In the genomic region with DNA sequence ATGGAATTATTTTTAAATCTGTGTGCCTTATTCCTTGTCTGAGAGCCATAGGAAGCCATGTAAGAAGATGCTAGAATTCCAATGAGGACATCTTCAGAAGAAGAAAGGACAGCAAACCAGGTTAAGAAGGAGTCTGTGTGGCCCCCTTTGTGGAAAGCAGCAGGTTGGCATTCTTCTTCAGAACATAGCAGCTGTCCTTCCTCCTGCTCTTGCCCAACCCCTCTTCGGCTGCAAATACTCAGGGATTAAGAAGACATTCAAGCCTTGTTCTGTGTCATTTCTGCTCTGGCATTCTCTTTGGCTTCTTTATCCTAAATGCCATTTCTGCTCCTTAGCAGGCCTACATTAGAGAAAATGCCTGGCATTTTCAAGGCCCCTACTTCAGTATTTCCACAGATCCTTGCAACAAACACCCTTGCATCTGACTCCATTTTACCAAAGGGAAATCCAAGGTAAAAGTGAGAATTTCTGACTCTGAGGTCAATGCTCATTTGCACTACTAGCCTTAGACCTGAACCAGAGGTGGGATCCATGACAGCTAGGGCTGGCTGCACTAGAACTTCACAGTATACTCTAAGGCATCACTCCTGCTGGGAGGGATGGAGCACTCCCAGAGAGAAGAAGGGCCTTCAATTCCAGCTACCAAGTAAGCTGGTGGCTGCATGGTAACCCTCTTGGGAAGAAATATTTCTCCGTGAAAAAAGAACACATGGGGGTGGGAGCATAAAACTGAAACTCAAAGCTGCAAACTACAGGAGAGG, we compare ENCODE assay signal across 8 mouse cellular contexts. TPM values are rescaled to one million over a fixed set of nuclear protein-coding genes. Genes with fewer than 3 reads are reported as not detected.
DNase-seq lines count a peak whose midpoint lies in the region; ATAC-seq and TF ChIP-seq lines count a peak whose summit lies in the region.
"Had no signal": no experiment of that assay in that cellular context is flagged by ENCODE, and none has a peak within 500 bp of the region (broad histone marks: within the 10 kb centered on the region; RNA-seq: fewer than 3 reads in every experiment).

No protein-coding gene starts in this region.

- 11% methylated on average over 2 of the region's 2 CpGs for WGBS in forebrain, embryonic 12.5 days
- 28% methylated on average over 2 of the region's 2 CpGs for WGBS in hindbrain, embryonic 16.5 days
- whole genome bisulfite sequencing in olfactory bulb, adult 2 months = 42% methylated on average over 2 of the region's 2 CpGs

- TF ChIP-seq POLR2A in olfactory bulb, adult 2 months (IDR thresholded peaks at IDR 0.05; ENCODE audit: insufficient read depth, low read depth, low read length) = no peak

- peak overlapping the region; percentile 21; the same call in 1 of the 2 replicates for H3K4me2 ChIP-seq in forebrain, embryonic 12.5 days
- no peak overlapping the region; the same call in 1 of the 2 replicates for H3K4me2 ChIP-seq in hindbrain, embryonic 16.5 days (ENCODE audit: low read length)

- no peaks in the 10 kb centered on the region for H3K36me3 ChIP-seq in forebrain, embryonic 12.5 days (replicated peaks)
- no peaks in the 10 kb centered on the region for H3K36me3 ChIP-seq in hindbrain, embryonic 16.5 days (ENCODE audit: control insufficient read depth, insufficient read depth, low read length)

- DNase-seq in layer of hippocampus, adult 2 months (ENCODE audit: low spot score in 2 of 2) = no peak
- DNase-seq in layer of hippocampus, postnatal 10 days (ENCODE audit: low spot score in 2 of 2) = no peak
- DNase-seq in ovary, postnatal 10 days (ENCODE audit: low spot score) = no peak
- no peak for DNase-seq in cerebellum, adult 18-20 months

- H3K4me1 ChIP-seq in forebrain, embryonic 12.5 days = peaks cover 67% of the 10 kb centered on the region
- H3K4me1 ChIP-seq in hindbrain, embryonic 16.5 days (ENCODE audit: control insufficient read depth, insufficient read depth, low read depth, low read length) = peaks cover 19% of the 10 kb centered on the region
- H3K4me1 ChIP-seq in olfactory bulb, adult 2 months (ENCODE audit: control insufficient read depth, insufficient read depth, low read length) = peaks cover 14% of the 10 kb centered on the region

- no peaks in the 10 kb centered on the region for H3K27me3 ChIP-seq in forebrain, embryonic 12.5 days
- no peaks in the 10 kb centered on the region for H3K27me3 ChIP-seq in hindbrain, embryonic 16.5 days (replicated peaks; ENCODE audit: control insufficient read depth, insufficient read depth, low read length)
- H3K27me3 ChIP-seq: Patski had no signal

- TF ChIP-seq CTCF in layer of hippocampus, adult 2 months (conservative IDR thresholded peaks at IDR 0.05) = no peak
- TF ChIP-seq CTCF in olfactory bulb, adult 2 months (IDR thresholded peaks at IDR 0.05; ENCODE audit: insufficient read depth, low read depth, low read length) = no peak

- no peak overlapping the region for H3K4me3 ChIP-seq in layer of hippocampus, adult 2 months
- H3K4me3 ChIP-seq in forebrain, embryonic 12.5 days (replicated peaks) = no peak overlapping the region
- H3K4me3 ChIP-seq in hindbrain, embryonic 16.5 days (ENCODE audit: low read length) = no peak overlapping the region
- H3K4me3 ChIP-seq in olfactory bulb, adult 2 months (ENCODE audit: insufficient read depth, low read depth, low read length) = no peak overlapping the region

- H3K9ac ChIP-seq in forebrain, embryonic 12.5 days = no peak overlapping the region
- no peak overlapping the region for H3K9ac ChIP-seq in hindbrain, embryonic 16.5 days (ENCODE audit: low read depth, low read length)

- H3K9me3 ChIP-seq in forebrain, embryonic 12.5 days = no peaks in the 10 kb centered on the region
- H3K9me3 ChIP-seq in hindbrain, embryonic 16.5 days (ENCODE audit: control insufficient read depth, low read length) = no peaks in the 10 kb centered on the region

- ATAC-seq in forebrain, embryonic 12.5 days (ENCODE audit: low FRiP score) = no peak
- no peak; the same call in 1 of the 2 replicates for ATAC-seq in hindbrain, embryonic 16.5 days
- ATAC-seq: Patski had no signal

- peak overlapping the region; percentile 79 for H3K27ac ChIP-seq in layer of hippocampus, adult 2 months
- H3K27ac ChIP-seq in forebrain, embryonic 12.5 days = peak overlapping the region; percentile 61; the same call in 1 of the 2 replicates
- peak overlapping the region; percentile 2; the same call in 1 of the 2 replicates for H3K27ac ChIP-seq in hindbrain, embryonic 16.5 days (ENCODE audit: low read depth, low read length)
- H3K27ac ChIP-seq in olfactory bulb, adult 2 months (ENCODE audit: insufficient read depth, low read depth, low read length) = peak overlapping the region; percentile 49

RNA-seq across cellular contexts. Expression of a gene that starts 29.6 kb away (rescaled TPM):
- 10 to 100 TPM; 20.2 to 24.1 TPM for total RNA-seq in layer of hippocampus, adult 2 months (2021)
- total RNA-seq in layer of hippocampus, postnatal 10 days (2021) = 10 to 100 TPM; 20.7 to 21.4 TPM
- 9.0 and 10.3 TPM in 2 replicates for polyA plus RNA-seq in forebrain, embryonic 12.5 days (2016; fragmentation: Nextera tagmentation; extraction: Ambion mirVana)
- 7.4 and 8.1 TPM in 2 replicates for polyA plus RNA-seq in hindbrain, embryonic 16.5 days (2015; fragmentation: Nextera tagmentation; extraction: Ambion mirVana)
- polyA plus RNA-seq in olfactory bulb, adult 2 months (2012; ENCODE audit: insufficient read depth, insufficient read length, low replicate concordance, missing spikeins) = not detected in 2 replicates

Comparison
In these comparisons a context has a peak if more than half of its experiments do, and no peak if none do; other contexts are left out.
1. H3K27ac ChIP-seq: peak in every context shown above with its lines; median percentile 79 in layer of hippocampus, adult 2 months; 61 in forebrain, embryonic 12.5 days; 49 in olfactory bulb, adult 2 months; 2 in hindbrain, embryonic 16.5 days.